Mouse (Mus musculus): ENCODE results near the gene Atxn7l2. TPM values are rescaled to one million over a fixed set of nuclear protein-coding genes. Genes with fewer than 3 reads are reported as not detected.
"Not testable (repeated sequence)": the region's sequence is repeated elsewhere in the genome, so short reads cannot be mapped to it uniquely, and the experiment has no call there.

Atxn7l2 gene
- polyA plus RNA-seq (2014; fragmentation: Nextera tagmentation; extraction: Ambion mirVana) = 20.0 and 21.1 TPM in 2 replicates

- ATAC-seq (ENCODE audit: low FRiP score) (peak; percentile 89), DNase-seq (ENCODE audit: low spot score) (no peak)
Observed at GRCm38 (mm10) chr3:108210771-108211139, at the start of gene Atxn7l2. Gene Atxn7l2, minus strand, starts transcription at chr3:108210934.

GRCm38 (mm10) chr3:108259319-108259718, 48.6 kb upstream of the Atxn7l2 start:
- Histone ChIP-seq H3K9ac (no peak overlapping the region), H3K4me2 (replicated peaks) (no peak overlapping the region), H3K27me3 (ENCODE audit: control insufficient read depth, insufficient read depth, low read length) (no peaks in the 10 kb centered on the region), H3K4me1 (replicated peaks; ENCODE audit: control insufficient read depth, insufficient read depth, low read length) (peaks cover 9% of the 10 kb centered on the region; the same call in 1 of the 2 replicates), H3K27ac (no peak overlapping the region), H3K36me3 (replicated peaks; ENCODE audit: control insufficient read depth, insufficient read depth) (peaks cover 25% of the 10 kb centered on the region; the same call in 1 of the 2 replicates), H3K9me3 (ENCODE audit: control insufficient read depth, low read length) (no peaks in the 10 kb centered on the region), H3K4me3 (replicated peaks; ENCODE audit: low read length) (no peak overlapping the region)
- DNase-seq (ENCODE audit: low spot score) = no peak
- no peak for ATAC-seq (ENCODE audit: low FRiP score)
- 45% methylated on average over 3 of the region's 3 CpGs for WGBS

More at GRCm38 (mm10) chr3:108210771-108211139, at the start of gene Atxn7l2:
- 0% methylated on average over 14 of the region's 14 CpGs for WGBS
- no peaks in the 10 kb centered on the region for H3K27me3 ChIP-seq (ENCODE audit: control insufficient read depth, insufficient read depth, low read length)
- H3K27ac ChIP-seq = peak within 1 kb of the TSS; percentile 99
- H3K4me2 ChIP-seq (replicated peaks) = peak within 1 kb of the TSS; percentile 90
- peak within 1 kb of the TSS; percentile 87 for H3K9ac ChIP-seq
- no peaks in the 10 kb centered on the region for H3K9me3 ChIP-seq (ENCODE audit: control insufficient read depth, low read length)
- H3K4me3 ChIP-seq (replicated peaks; ENCODE audit: low read length) = peak within 1 kb of the TSS; percentile 65
- H3K4me1 ChIP-seq (replicated peaks; ENCODE audit: control insufficient read depth, insufficient read depth, low read length) = peaks cover 24% of the 10 kb centered on the region
- peaks cover 28% of the 10 kb centered on the region for H3K36me3 ChIP-seq (replicated peaks; ENCODE audit: control insufficient read depth, insufficient read depth)

GRCm38 (mm10) chr3:108257831-108258500, 47.2 kb upstream of the Atxn7l2 start:
- Histone ChIP-seq H3K4me2 (replicated peaks) (peak overlapping the region; percentile 95), H3K27me3 (ENCODE audit: control insufficient read depth, insufficient read depth, low read length) (no peaks in the 10 kb centered on the region), H3K36me3 (replicated peaks; ENCODE audit: control insufficient read depth, insufficient read depth) (peaks cover 11% of the 10 kb centered on the region; the same call in 1 of the 2 replicates), H3K4me3 (replicated peaks; ENCODE audit: low read length) (peak overlapping the region; percentile 74), H3K9me3 (ENCODE audit: control insufficient read depth, low read length) (no peaks in the 10 kb centered on the region), H3K9ac (peak overlapping the region; percentile 80), H3K27ac (no peak overlapping the region), H3K4me1 (replicated peaks; ENCODE audit: control insufficient read depth, insufficient read depth, low read length) (peaks cover 9% of the 10 kb centered on the region; the same call in 1 of the 2 replicates)
- ATAC-seq (ENCODE audit: low FRiP score) (no peak), DNase-seq (ENCODE audit: low spot score) (no peak)
- 82% methylated on average over 3 of the region's 3 CpGs for WGBS

- no peaks in the 10 kb centered on the region for H3K27me3 ChIP-seq (ENCODE audit: control insufficient read depth, insufficient read depth, low read length)
- peak within 1 kb of the TSS; percentile 95 for H3K4me2 ChIP-seq (replicated peaks)
- no peak within 1 kb of the TSS for H3K27ac ChIP-seq
- DNase-seq (ENCODE audit: low spot score) (peak; percentile 99), ATAC-seq (ENCODE audit: low FRiP score) (peak; percentile 100)
- no peaks in the 10 kb centered on the region for H3K9me3 ChIP-seq (ENCODE audit: control insufficient read depth, low read length)
- WGBS = under 1% methylated on average over 78 of the region's 79 CpGs
- peak within 1 kb of the TSS; percentile 80 for H3K9ac ChIP-seq
- peaks cover 9% of the 10 kb centered on the region; the same call in 1 of the 2 replicates for H3K4me1 ChIP-seq (replicated peaks; ENCODE audit: control insufficient read depth, insufficient read depth, low read length)
- H3K36me3 ChIP-seq (replicated peaks; ENCODE audit: control insufficient read depth, insufficient read depth) = peaks cover 4% of the 10 kb centered on the region; the same call in 1 of the 2 replicates
- peak within 1 kb of the TSS; percentile 74 for H3K4me3 ChIP-seq (replicated peaks; ENCODE audit: low read length)
Observed at GRCm38 (mm10) chr3:108256719-108257637, 46.2 kb upstream of the Atxn7l2 start, which contains the start of gene Psma5. Gene Psma5, plus strand, starts transcription at chr3:108256926.

- H3K27me3 ChIP-seq (ENCODE audit: control insufficient read depth, insufficient read depth, low read length) = no peaks in the 10 kb centered on the region
- no peaks in the 10 kb centered on the region for H3K9me3 ChIP-seq (ENCODE audit: control insufficient read depth, low read length)
- no peaks in the 10 kb centered on the region for H3K4me1 ChIP-seq (replicated peaks; ENCODE audit: control insufficient read depth, insufficient read depth, low read length)
- no peak for DNase-seq (ENCODE audit: low spot score)
- 83% methylated on average over 2 of the region's 2 CpGs for WGBS
- no peaks in the 10 kb centered on the region for H3K36me3 ChIP-seq (replicated peaks; ENCODE audit: control insufficient read depth, insufficient read depth)
- no peak overlapping the region for H3K27ac ChIP-seq
- H3K4me3 ChIP-seq (replicated peaks; ENCODE audit: low read length) = no peak overlapping the region
- no peak overlapping the region for H3K4me2 ChIP-seq (replicated peaks)
- no peak for ATAC-seq (ENCODE audit: low FRiP score)
- no peak overlapping the region for H3K9ac ChIP-seq
Observed at GRCm38 (mm10) chr3:108246857-108247256, 36.1 kb upstream of the Atxn7l2 start.

- Histone ChIP-seq H3K9me3 (ENCODE audit: control insufficient read depth, low read length) (no peaks in the 10 kb centered on the region), H3K36me3 (replicated peaks; ENCODE audit: control insufficient read depth, insufficient read depth) (no peaks in the 10 kb centered on the region), H3K9ac (no peak overlapping the region), H3K4me2 (replicated peaks) (no peak overlapping the region), H3K27me3 (ENCODE audit: control insufficient read depth, insufficient read depth, low read length) (no peaks in the 10 kb centered on the region), H3K27ac (no peak overlapping the region), H3K4me3 (replicated peaks; ENCODE audit: low read length) (no peak overlapping the region), H3K4me1 (replicated peaks; ENCODE audit: control insufficient read depth, insufficient read depth, low read length) (no peaks in the 10 kb centered on the region)
- ATAC-seq (ENCODE audit: low FRiP score) (no peak), DNase-seq (ENCODE audit: low spot score) (no peak)
- 93% methylated on average over 3 of the region's 3 CpGs for WGBS
Observed at GRCm38 (mm10) chr3:108241243-108241839, 30.6 kb upstream of the Atxn7l2 start.

GRCm38 (mm10) chr3:108237474-108238102, 26.9 kb upstream of the Atxn7l2 start:
- DNase-seq (ENCODE audit: low spot score); H3K27me3 ChIP-seq (ENCODE audit: control insufficient read depth, insufficient read depth, low read length); H3K9me3 ChIP-seq (ENCODE audit: control insufficient read depth, low read length); H3K27ac ChIP-seq; H3K4me1 ChIP-seq (replicated peaks; ENCODE audit: control insufficient read depth, insufficient read depth, low read length); H3K4me2 ChIP-seq (replicated peaks); H3K9ac ChIP-seq; H3K36me3 ChIP-seq (replicated peaks; ENCODE audit: control insufficient read depth, insufficient read depth); H3K4me3 ChIP-seq (replicated peaks; ENCODE audit: low read length); ATAC-seq (ENCODE audit: low FRiP score): not testable (repeated sequence)
- 85% methylated on average over 4 of the region's 4 CpGs for WGBS

- WGBS = 86% methylated on average over 4 of the region's 4 CpGs
Observed at GRCm38 (mm10) chr3:108231646-108232045, 20.9 kb upstream of the Atxn7l2 start.

More at GRCm38 (mm10) chr3:108231646-108232045, 20.9 kb upstream of the Atxn7l2 start:
- DNase-seq (ENCODE audit: low spot score) = no peak
- Histone ChIP-seq H3K4me1 (replicated peaks; ENCODE audit: control insufficient read depth, insufficient read depth, low read length) (peaks cover 2% of the 10 kb centered on the region; the same call in 1 of the 2 replicates), H3K4me3 (replicated peaks; ENCODE audit: low read length) (no peak overlapping the region), H3K4me2 (replicated peaks) (no peak overlapping the region), H3K27me3 (ENCODE audit: control insufficient read depth, insufficient read depth, low read length) (peaks cover 20% of the 10 kb centered on the region), H3K9ac (no peak overlapping the region), H3K36me3 (replicated peaks; ENCODE audit: control insufficient read depth, insufficient read depth) (no peaks in the 10 kb centered on the region), H3K27ac (no peak overlapping the region), H3K9me3 (ENCODE audit: control insufficient read depth, low read length) (no peaks in the 10 kb centered on the region)
- ATAC-seq (ENCODE audit: low FRiP score) = no peak
